Mouse (Mus musculus): ENCODE data around the gene Dnah9.

DNA sequence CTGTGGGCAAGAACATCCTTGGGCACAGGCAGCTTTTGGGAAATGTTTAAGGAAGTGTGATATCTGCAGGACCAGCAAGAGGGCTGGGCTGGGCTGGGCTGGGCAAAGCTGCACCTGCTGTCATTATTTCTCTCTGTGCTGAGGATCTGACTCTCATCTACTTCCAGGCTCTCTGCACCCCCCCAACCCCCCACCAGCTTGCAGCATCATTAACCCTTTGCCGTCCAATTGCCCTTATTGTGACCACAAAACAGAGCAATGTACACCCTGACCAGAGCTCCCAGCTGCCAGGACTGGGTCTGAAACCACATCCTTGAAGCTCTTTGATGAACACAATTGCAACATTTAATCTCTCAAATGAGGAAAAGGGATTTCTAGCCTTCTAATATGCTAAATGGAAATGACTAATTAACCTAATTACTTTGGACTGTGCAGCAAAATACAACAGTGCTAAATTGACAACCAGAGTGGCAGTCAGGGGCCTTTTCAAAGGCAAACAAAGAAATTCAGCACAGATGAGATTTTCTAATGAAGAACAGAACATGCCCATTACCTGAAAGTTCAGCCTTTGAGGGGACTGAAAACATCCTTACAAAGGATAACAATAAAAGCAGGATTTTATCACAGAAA, 291.1 kb downstream of the Dnah9 start:
- TF ChIP-seq CTCF (IDR thresholded peaks at IDR 0.05; ENCODE audit: borderline replicate concordance, extremely low read depth, insufficient read depth, insufficient read length) (no peak), POLR2A (IDR thresholded peaks at IDR 0.05; ENCODE audit: borderline replicate concordance, extremely low read depth, insufficient read depth, insufficient read length, poor library complexity, severe bottlenecking) (no peak)
